Mouse (Mus musculus): Measurements from ENCODE around the gene Abca8b. TPM values are rescaled to one million over a fixed set of nuclear protein-coding genes. Genes with fewer than 3 reads are reported as not detected.

Gene Abca8b
- polyA plus RNA-seq, 1 experiment: 4.3 TPM

DNA sequence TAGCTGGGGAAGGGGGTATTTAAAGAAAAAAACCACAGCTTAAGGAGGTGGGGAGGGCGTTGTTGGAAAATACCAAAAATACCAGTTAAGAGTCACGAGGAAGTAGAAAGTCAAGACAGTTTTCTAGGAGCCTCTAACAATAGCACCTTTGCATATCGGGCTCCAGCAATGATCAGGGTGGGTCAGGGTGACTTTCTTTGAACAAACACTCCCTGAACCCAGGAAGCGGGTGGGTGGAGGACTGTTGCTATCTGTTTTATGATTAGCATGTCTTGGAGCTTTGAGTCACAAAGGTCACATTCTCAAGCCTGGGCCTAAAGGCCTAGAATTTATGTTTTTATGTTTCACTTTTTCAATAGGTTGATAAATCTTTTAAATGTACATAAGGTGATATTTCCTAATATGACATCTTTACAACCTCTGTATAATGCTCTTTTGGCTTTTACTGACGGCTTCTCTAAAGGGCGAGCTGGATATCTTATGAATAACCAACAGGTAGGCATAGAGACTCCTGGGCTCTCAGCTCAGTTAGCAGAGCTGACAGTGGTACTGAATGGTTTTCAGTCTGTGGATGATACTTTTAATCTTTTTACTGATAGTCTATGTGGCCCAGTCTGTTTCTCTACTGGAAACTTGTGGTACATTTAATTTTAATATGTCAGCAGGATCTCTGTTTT is 96.7 kb downstream of the Abca8b start:
- H3K4me1 ChIP-seq (ENCODE audit: control insufficient read depth, insufficient read depth, low read length): no peaks in the 10 kb centered on the region
- no peak overlapping the region for H3K4me3 ChIP-seq (replicated peaks; ENCODE audit: extremely low read depth, low read depth, low read length)
- no peak for DNase-seq
- TF ChIP-seq CTCF (IDR thresholded peaks at IDR 0.05; ENCODE audit: insufficient read depth, low read length) (no peak), POLR2A (IDR thresholded peaks at IDR 0.05; ENCODE audit: borderline replicate concordance, extremely low read depth, low read depth, low read length) (no peak)
- WGBS: 88% methylated on average over 6 of the region's 6 CpGs

DNA sequence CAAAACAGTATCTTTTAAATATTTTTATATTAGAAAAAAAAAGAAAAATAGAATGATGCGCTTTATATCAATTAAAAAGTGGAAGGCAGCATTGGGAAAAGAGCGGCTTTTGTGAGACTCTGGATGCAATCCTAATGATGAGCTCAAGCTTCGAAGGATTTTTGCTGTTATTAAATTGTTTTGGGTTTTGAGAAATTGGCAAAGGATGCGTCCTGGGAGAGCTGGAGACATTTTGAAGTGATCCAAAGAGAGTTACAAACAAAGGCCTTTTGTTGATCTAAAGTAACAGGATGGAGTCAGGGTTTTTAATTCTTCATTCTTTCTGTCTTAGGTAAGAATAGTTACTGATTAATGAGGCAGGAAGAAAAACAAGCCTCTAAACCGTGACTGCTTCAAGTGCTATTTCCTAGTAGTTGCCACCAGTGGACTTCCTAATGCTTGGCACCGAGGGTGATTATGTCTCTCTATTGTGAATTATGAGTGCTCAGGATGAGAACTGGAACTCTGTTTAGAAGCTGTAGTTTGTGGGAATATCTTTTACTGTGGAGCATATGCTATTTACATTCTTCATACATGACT is 99.6 kb downstream of the Abca8b start:
- WGBS: 48% methylated on average over 6 of the region's 6 CpGs
- no peaks in the 10 kb centered on the region for H3K4me1 ChIP-seq (ENCODE audit: control insufficient read depth, insufficient read depth, low read length)
- H3K4me3 ChIP-seq (replicated peaks; ENCODE audit: extremely low read depth, low read depth, low read length): no peak overlapping the region
- TF ChIP-seq CTCF (IDR thresholded peaks at IDR 0.05; ENCODE audit: insufficient read depth, low read length): no peak
- TF ChIP-seq POLR2A (IDR thresholded peaks at IDR 0.05; ENCODE audit: borderline replicate concordance, extremely low read depth, low read depth, low read length): no peak
- DNase-seq: no peak

DNA sequence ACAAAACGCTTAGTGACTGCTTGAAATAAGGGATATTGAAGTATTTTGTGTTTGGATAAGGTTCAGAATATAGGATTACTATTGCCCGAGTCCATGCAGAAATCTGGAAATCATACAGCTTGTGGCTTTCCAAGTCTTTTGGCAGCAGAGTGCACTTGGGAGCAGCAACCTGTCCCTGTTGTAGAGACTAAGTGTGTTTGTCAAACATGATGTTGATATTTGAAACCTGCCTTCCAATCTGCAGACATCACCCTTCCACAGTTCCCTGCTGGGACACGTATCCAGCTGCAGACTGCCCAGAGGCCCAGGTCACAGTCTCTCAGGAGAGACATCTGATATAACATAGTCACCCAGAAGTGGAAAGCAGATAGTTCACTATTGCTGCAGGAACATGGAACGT is 100.1 kb downstream of the Abca8b start:
- no peak for TF ChIP-seq POLR2A (IDR thresholded peaks at IDR 0.05; ENCODE audit: borderline replicate concordance, extremely low read depth, low read depth, low read length)
- DNase-seq: no peak
- H3K4me1 ChIP-seq (ENCODE audit: control insufficient read depth, insufficient read depth, low read length): no peaks in the 10 kb centered on the region
- 60% methylated on average over 4 of the region's 4 CpGs for WGBS
- H3K4me3 ChIP-seq (replicated peaks; ENCODE audit: extremely low read depth, low read depth, low read length): no peak overlapping the region

DNA sequence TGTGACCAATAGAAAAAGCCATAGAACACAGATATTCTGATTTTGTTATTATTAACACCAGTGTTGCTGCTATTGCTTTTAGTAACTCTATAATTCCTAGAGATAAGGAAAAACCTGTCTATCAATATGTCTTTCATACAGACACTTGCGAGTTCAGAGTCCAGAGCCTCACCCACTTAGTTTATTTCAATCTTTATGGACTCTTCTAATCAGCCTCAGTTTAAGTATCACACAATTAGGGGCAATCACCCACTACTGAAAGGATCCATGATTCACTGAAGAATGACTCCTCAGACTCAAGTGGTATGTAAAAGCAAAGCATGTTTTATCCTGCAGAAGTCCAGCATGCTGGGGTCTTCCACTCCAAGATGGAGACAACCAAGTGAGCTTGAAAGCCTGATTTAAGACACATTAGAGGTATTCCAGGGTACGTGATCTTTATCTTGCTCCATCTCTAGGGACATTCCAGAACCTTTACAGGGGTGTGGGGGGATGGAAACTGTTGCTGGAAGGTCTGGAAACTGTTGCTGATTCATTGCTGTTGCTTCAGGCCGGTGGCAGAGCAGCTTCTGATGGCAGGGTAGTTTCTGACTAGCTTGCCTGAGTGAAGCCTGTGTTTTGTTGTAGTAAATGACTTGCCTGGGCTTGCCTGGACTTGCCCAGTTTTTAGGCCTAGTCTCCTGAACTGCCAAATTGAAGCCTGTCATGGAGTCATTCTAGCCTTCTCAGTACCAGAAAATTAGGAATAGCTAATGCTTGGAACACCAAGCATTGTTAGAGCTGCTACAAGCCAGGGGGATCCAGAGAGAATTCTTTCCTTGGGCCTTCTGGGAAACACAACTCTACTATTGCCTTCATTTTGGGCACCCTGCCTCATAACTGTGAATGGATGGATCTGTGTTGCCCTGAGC is 101.5 kb downstream of the Abca8b start:
- no peak for DNase-seq
- 88% methylated on average over 3 of the region's 3 CpGs for WGBS
- no peak overlapping the region for H3K4me3 ChIP-seq (replicated peaks; ENCODE audit: extremely low read depth, low read depth, low read length)
- no peaks in the 10 kb centered on the region for H3K4me1 ChIP-seq (ENCODE audit: control insufficient read depth, insufficient read depth, low read length)
- TF ChIP-seq POLR2A (IDR thresholded peaks at IDR 0.05; ENCODE audit: borderline replicate concordance, extremely low read depth, low read depth, low read length) (no peak), CTCF (IDR thresholded peaks at IDR 0.05; ENCODE audit: insufficient read depth, low read length) (no peak)

GRCm38 (mm10) chr11:109891989-109892386 is 103.7 kb downstream of the Abca8b start:
- TF ChIP-seq POLR2A (IDR thresholded peaks at IDR 0.05; ENCODE audit: borderline replicate concordance, extremely low read depth, low read depth, low read length): no peak
- no peak for TF ChIP-seq CTCF (IDR thresholded peaks at IDR 0.05; ENCODE audit: insufficient read depth, low read length)
- Histone ChIP-seq H3K4me1 (ENCODE audit: control insufficient read depth, insufficient read depth, low read length) (no peaks in the 10 kb centered on the region), H3K4me3 (replicated peaks; ENCODE audit: extremely low read depth, low read depth, low read length) (no peak overlapping the region)
- no peak for DNase-seq
- 55% methylated on average over 4 of the region's 4 CpGs for WGBS

DNA sequence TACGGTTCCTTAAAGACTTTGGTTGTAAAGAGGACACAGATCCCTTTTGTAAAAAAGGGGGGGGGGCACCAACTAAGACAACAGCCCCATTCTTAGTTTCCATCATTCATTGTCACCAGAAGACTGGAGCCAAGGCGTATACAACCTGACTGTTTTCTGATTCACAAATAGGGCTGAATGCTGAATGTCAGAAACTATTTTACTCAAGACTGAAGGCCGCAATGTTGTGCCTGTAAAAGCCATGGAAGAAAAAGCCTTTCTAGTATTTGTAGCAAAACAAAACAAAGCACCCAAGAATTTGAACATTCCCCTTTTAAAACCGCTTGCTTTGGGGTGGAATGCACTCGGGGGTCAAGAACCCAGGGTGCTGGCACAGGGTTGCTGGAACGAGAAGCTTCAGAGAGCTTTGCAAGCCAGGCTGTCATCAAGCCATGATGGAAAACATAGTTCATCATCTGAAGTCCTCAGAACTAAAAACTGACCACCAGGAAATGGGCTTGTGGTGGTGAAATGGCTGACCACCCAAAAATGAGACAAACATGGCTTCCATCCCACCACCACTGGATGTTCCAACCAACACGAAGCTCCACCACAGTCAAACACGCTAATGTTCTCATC is 104.2 kb downstream of the Abca8b start:
- no peaks in the 10 kb centered on the region for H3K4me1 ChIP-seq (ENCODE audit: control insufficient read depth, insufficient read depth, low read length)

DNA sequence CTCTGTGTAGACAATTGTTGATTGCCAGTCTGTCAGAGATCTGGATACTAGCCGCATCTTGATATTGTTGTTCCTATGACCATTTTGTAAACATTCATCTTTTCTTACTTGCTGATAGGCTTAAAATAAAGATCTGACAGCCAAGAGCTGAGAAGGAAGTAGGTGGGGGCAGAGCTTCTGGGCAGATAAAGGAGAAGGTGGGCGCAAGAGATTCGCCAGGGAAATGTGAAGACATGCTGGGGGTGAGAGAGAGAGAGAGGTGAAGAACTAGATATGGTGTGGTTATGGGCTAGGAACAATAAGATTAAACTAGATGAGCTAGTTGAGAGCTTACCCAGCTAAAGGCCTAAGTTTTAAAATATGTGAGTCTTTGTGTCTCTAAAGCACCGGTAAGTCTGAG is 106.0 kb downstream of the Abca8b start:
- no peak for DNase-seq
- TF ChIP-seq CTCF (IDR thresholded peaks at IDR 0.05; ENCODE audit: insufficient read depth, low read length) (no peak), POLR2A (IDR thresholded peaks at IDR 0.05; ENCODE audit: borderline replicate concordance, extremely low read depth, low read depth, low read length) (no peak)
- Histone ChIP-seq H3K4me1 (ENCODE audit: control insufficient read depth, insufficient read depth, low read length) (no peaks in the 10 kb centered on the region), H3K4me3 (replicated peaks; ENCODE audit: extremely low read depth, low read depth, low read length) (no peak overlapping the region)
- 71% methylated on average over 4 of the region's 4 CpGs for WGBS

More for the DNA sequence above, 104.2 kb downstream of the Abca8b start:
- WGBS: 79% methylated on average over 8 of the region's 8 CpGs
- no peak for DNase-seq
- TF ChIP-seq POLR2A (IDR thresholded peaks at IDR 0.05; ENCODE audit: borderline replicate concordance, extremely low read depth, low read depth, low read length): no peak
- no peak for TF ChIP-seq CTCF (IDR thresholded peaks at IDR 0.05; ENCODE audit: insufficient read depth, low read length)
- no peak overlapping the region for H3K4me3 ChIP-seq (replicated peaks; ENCODE audit: extremely low read depth, low read depth, low read length)

DNA sequence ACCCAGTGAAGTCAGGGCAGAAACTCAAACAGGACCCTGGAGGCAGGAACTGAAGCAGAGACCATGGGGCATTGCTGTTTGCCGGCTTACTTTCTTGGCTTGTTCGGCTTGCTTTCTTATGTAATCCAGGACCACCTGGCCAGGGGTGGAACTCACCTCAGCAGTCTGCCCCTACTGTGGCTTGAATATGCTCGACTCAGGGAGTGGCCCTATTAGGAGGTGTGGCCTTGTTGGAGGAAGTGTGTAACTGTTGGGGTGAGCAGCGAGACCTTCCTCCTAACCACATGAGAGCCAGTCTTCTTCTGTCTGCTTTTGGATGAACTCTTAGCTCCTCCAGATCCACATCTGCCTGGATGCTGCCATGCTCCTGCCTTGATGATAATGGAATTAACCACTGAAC is 108.9 kb downstream of the Abca8b start:
- WGBS: 89% methylated on average over 4 of the region's 4 CpGs
- Histone ChIP-seq H3K4me1 (ENCODE audit: control insufficient read depth, insufficient read depth, low read length) (no peaks in the 10 kb centered on the region), H3K4me3 (replicated peaks; ENCODE audit: extremely low read depth, low read depth, low read length) (no peak overlapping the region)
- TF ChIP-seq CTCF (IDR thresholded peaks at IDR 0.05; ENCODE audit: insufficient read depth, low read length) (no peak), POLR2A (IDR thresholded peaks at IDR 0.05; ENCODE audit: borderline replicate concordance, extremely low read depth, low read depth, low read length) (no peak)
- DNase-seq: no peak

GRCm38 (mm10) chr11:109885521-109885920 is 110.1 kb downstream of the Abca8b start:
- TF ChIP-seq POLR2A (IDR thresholded peaks at IDR 0.05; ENCODE audit: borderline replicate concordance, extremely low read depth, low read depth, low read length) (no peak), CTCF (IDR thresholded peaks at IDR 0.05; ENCODE audit: insufficient read depth, low read length) (no peak)
- no peak overlapping the region for H3K4me3 ChIP-seq (replicated peaks; ENCODE audit: extremely low read depth, low read depth, low read length)
- DNase-seq: no peak
- 67% methylated on average over 3 of the region's 3 CpGs for WGBS
- H3K4me1 ChIP-seq (ENCODE audit: control insufficient read depth, insufficient read depth, low read length): no peaks in the 10 kb centered on the region
